Mouse (Mus musculus) ES-E14 (cell line): ENCODE data around the gene Lsm2.

Source experiments
- HCFC1 ChIP-seq: IDR thresholded peaks from 2 replicates; pipeline ENCODE4 v1.6.1; 2012; ENCODE audit warnings: low read length, inconsistent platforms, borderline replicate concordance; ENCODE audit not compliant: insufficient read depth
- MAFK ChIP-seq: IDR thresholded peaks from 2 replicates; pipeline ENCODE4 v1.6.1; 2014; ENCODE audit warnings: mild to moderate bottlenecking, low read depth, low read length, inconsistent platforms; ENCODE audit not compliant: insufficient read depth
- ZNF384 ChIP-seq: IDR thresholded peaks from 2 replicates; pipeline ENCODE4 v1.6.1; 2012; ENCODE audit warnings: low read depth, low read length, inconsistent platforms

- TF ChIP-seq MAFK (no peak), HCFC1 (no peak), ZNF384 (no peak)
Measured at GRCm38 (mm10) chr17:34984218-34984617, 2.6 kb downstream of the Lsm2 start.
